Mouse (Mus musculus): ENCODE results near the gene Map2k6. TPM values are rescaled to one million over a fixed set of nuclear protein-coding genes. Genes with fewer than 3 reads are reported as not detected.

The Map2k6 gene
- total and polyA plus RNA-seq, 3 experiments: 1.9 to 3.2 TPM; not detected in 1

- Histone ChIP-seq H3K4me3 (ENCODE audit: control insufficient read depth in 1 of 2, insufficient read depth in 1 of 2, low read depth in 2 of 2, low read length in 2 of 2) (no peak overlapping the region), H3K36me3 (ENCODE audit: control insufficient read depth in 1 of 2, insufficient read depth in 2 of 2, low read length in 2 of 2) (no peaks in the 10 kb centered on the region), H3K79me2 (ENCODE audit: control insufficient read depth, insufficient read depth, low read length, poor library complexity) (no peaks in the 10 kb centered on the region), H3K9me3 (replicated peaks; ENCODE audit: insufficient read depth, low read length) (no peaks in the 10 kb centered on the region), H3K4me1 (ENCODE audit: control insufficient read depth in 1 of 2, insufficient read depth in 2 of 2, low read length in 2 of 2) (no peaks in the 10 kb centered on the region), H3K27ac (ENCODE audit: control insufficient read depth, low read depth, low read length) (no peak overlapping the region), H3K27me3 (ENCODE audit: control insufficient read depth in 1 of 2, insufficient read depth in 2 of 2, low read length in 2 of 2) (no peaks in the 10 kb centered on the region; a peak in 2 of 4 replicates), H3K9ac (ENCODE audit: control insufficient read depth, low read depth, low read length, poor library complexity, severe bottlenecking) (no peak overlapping the region)
- no peak for DNase-seq (ENCODE audit: low read depth, low spot score)
- no peak for TF ChIP-seq CHD2 (IDR thresholded peaks at IDR 0.05; ENCODE audit: low read length)
Measured at GRCm38 (mm10) chr11:110372266-110372954, 26.5 kb upstream of the Map2k6 start.

- H3K9me3 ChIP-seq (replicated peaks; ENCODE audit: insufficient read depth, low read length): no peaks in the 10 kb centered on the region
- H3K4me1 ChIP-seq (ENCODE audit: control insufficient read depth in 1 of 2, insufficient read depth in 2 of 2, low read length in 2 of 2): no peaks in the 10 kb centered on the region
- no peaks in the 10 kb centered on the region for H3K36me3 ChIP-seq (ENCODE audit: control insufficient read depth in 1 of 2, insufficient read depth in 2 of 2, low read length in 2 of 2)
Measured at GRCm38 (mm10) chr11:110374036-110374435, 24.9 kb upstream of the Map2k6 start.

GRCm38 (mm10) chr11:110379661-110380309 is 19.1 kb upstream of the Map2k6 start:
- peak overlapping the region; percentile 19; the same call in 1 of the 2 replicates for H3K9ac ChIP-seq (ENCODE audit: control insufficient read depth, low read depth, low read length, poor library complexity, severe bottlenecking)
- H3K79me2 ChIP-seq (ENCODE audit: control insufficient read depth, insufficient read depth, low read length, poor library complexity): no peaks in the 10 kb centered on the region
- H3K36me3 ChIP-seq (ENCODE audit: control insufficient read depth in 1 of 2, insufficient read depth in 2 of 2, low read length in 2 of 2): no peaks in the 10 kb centered on the region
- no peak for TF ChIP-seq POLR2AphosphoS2 (IDR thresholded peaks at IDR 0.05; ENCODE audit: low read length)
- TF ChIP-seq POLR2A (IDR thresholded peaks at IDR 0.05; ENCODE audit: control insufficient read depth in 1 of 2, insufficient read depth in 1 of 2, low read depth in 1 of 2, low read length in 2 of 2, poor library complexity in 1 of 2): no peak
- TF ChIP-seq USF1 (IDR thresholded peaks at IDR 0.05; ENCODE audit: low read depth, low read length): peak; percentile 81
- peak; percentile 49 for DNase-seq (ENCODE audit: low read depth, low spot score)
- no peak overlapping the region for H3K27ac ChIP-seq (ENCODE audit: control insufficient read depth, low read depth, low read length)
- H3K4me1 ChIP-seq (ENCODE audit: control insufficient read depth in 1 of 2, insufficient read depth in 2 of 2, low read length in 2 of 2): no peaks in the 10 kb centered on the region
- H3K27me3 ChIP-seq (ENCODE audit: control insufficient read depth in 1 of 2, insufficient read depth in 2 of 2, low read length in 2 of 2): no peaks in the 10 kb centered on the region
- H3K9me3 ChIP-seq (replicated peaks; ENCODE audit: insufficient read depth, low read length): no peaks in the 10 kb centered on the region
- peak overlapping the region; percentile 16 to 35; a peak in 2 of 4 replicates for H3K4me3 ChIP-seq (ENCODE audit: control insufficient read depth in 1 of 2, insufficient read depth in 1 of 2, low read depth in 2 of 2, low read length in 2 of 2)

More at GRCm38 (mm10) chr11:110374036-110374435, 24.9 kb upstream of the Map2k6 start:
- Histone ChIP-seq H3K27ac (ENCODE audit: control insufficient read depth, low read depth, low read length) (no peak overlapping the region), H3K79me2 (ENCODE audit: control insufficient read depth, insufficient read depth, low read length, poor library complexity) (no peaks in the 10 kb centered on the region), H3K27me3 (ENCODE audit: control insufficient read depth in 1 of 2, insufficient read depth in 2 of 2, low read length in 2 of 2) (no peaks in the 10 kb centered on the region; a peak in 2 of 4 replicates), H3K4me3 (ENCODE audit: control insufficient read depth in 1 of 2, insufficient read depth in 1 of 2, low read depth in 2 of 2, low read length in 2 of 2) (no peak overlapping the region), H3K9ac (ENCODE audit: control insufficient read depth, low read depth, low read length, poor library complexity, severe bottlenecking) (no peak overlapping the region)
- no peak for DNase-seq (ENCODE audit: low read depth, low spot score)
- no peak for TF ChIP-seq NELFE (IDR thresholded peaks at IDR 0.05; ENCODE audit: low read depth, low read length)
- no peak for TF ChIP-seq JUND (IDR thresholded peaks at IDR 0.05; ENCODE audit: low read depth, low read length)
- no peak for TF ChIP-seq ETS1 (IDR thresholded peaks at IDR 0.05; ENCODE audit: low read depth, low read length)
- no peak for TF ChIP-seq MAFK (IDR thresholded peaks at IDR 0.05; ENCODE audit: borderline replicate concordance, low read depth, low read length)
- TF ChIP-seq RCOR1 (IDR thresholded peaks at IDR 0.05; ENCODE audit: low read depth, low read length): no peak
- no peak for TF ChIP-seq ZNF384 (IDR thresholded peaks at IDR 0.05; ENCODE audit: low read depth, low read length)
- TF ChIP-seq ELF1 (IDR thresholded peaks at IDR 0.05; ENCODE audit: low read depth, low read length): no peak
- TF ChIP-seq ZC3H11A (IDR thresholded peaks at IDR 0.05; ENCODE audit: low read depth, low read length): no peak
- no peak for TF ChIP-seq MAX (IDR thresholded peaks at IDR 0.05; ENCODE audit: low read length)
- no peak for TF ChIP-seq KAT2A (conservative IDR thresholded peaks at IDR 0.05; ENCODE audit: low read depth, low read length)
- TF ChIP-seq MXI1 (IDR thresholded peaks at IDR 0.05; ENCODE audit: low read depth, low read length): no peak
- no peak for TF ChIP-seq ZKSCAN1 (IDR thresholded peaks at IDR 0.05; ENCODE audit: low read depth, low read length)
- TF ChIP-seq POLR2A (IDR thresholded peaks at IDR 0.05; ENCODE audit: control insufficient read depth in 1 of 2, insufficient read depth in 1 of 2, low read depth in 1 of 2, low read length in 2 of 2, poor library complexity in 1 of 2): no peak
- TF ChIP-seq CHD1 (IDR thresholded peaks at IDR 0.05; ENCODE audit: low read depth, low read length): no peak

All from MEL (cell line).